Mouse (Mus musculus) thymus, adult 2 months (tissue): ENCODE data around the gene Fam166b.

Experiments
- CTCF ChIP-seq: fragments of 200-500 bp; IDR thresholded peaks from 2 replicates; pipeline ENCODE4 v1.5.1; 2012; ENCODE audit warnings: mild to moderate bottlenecking, control low read depth, low read length, moderate library complexity, borderline replicate concordance; ENCODE audit not compliant: control insufficient read depth, poor library complexity, insufficient read depth; ENCODE audit errors: extremely low read depth
- POLR2A ChIP-seq: fragments of 200-500 bp; IDR thresholded peaks from 2 replicates; pipeline ENCODE4 v1.6.1; 2012; ENCODE audit warnings: mild to moderate bottlenecking, low read length, control low read depth, moderate library complexity; ENCODE audit not compliant: control insufficient read depth, poor library complexity, insufficient read depth; ENCODE audit errors: extremely low read depth

DNA sequence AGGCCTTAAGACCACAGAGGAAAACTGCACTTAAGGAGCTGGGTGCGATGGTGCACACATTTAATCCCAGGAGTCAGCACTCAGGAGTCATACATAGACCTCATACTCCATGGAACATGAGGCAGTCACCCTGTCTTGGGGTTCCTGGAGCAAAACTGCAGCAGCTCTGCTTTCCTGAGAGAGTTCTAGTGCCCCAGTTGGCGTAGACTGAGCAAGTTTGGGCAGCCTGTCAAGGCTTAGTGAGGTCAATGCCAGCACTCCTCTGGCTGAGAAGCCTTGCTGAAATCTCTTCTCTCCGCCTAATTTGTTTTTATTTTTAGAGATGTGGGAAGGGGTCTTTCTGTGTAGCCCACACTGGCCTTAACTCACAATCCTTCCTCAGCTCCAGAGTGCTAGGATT is 19.6 kb upstream of the Fam166b start:
- TF ChIP-seq POLR2A (no peak), CTCF (no peak)
